Mouse (Mus musculus): ENCODE measurements around the gene Zbtb7a.

- TF ChIP-seq CTCF (IDR thresholded peaks at IDR 0.05; ENCODE audit: borderline replicate concordance, extremely low read depth, insufficient read depth, insufficient read length): no peak
- no peak for TF ChIP-seq POLR2A (IDR thresholded peaks at IDR 0.05; ENCODE audit: borderline replicate concordance, extremely low read depth, insufficient read depth, insufficient read length, poor library complexity, severe bottlenecking)
These were observed at the start of gene Zbtb7a for GRCm38 (mm10) chr10:81134966-81135681.

Data from brain, embryonic 14.5 days (tissue).